Mouse (Mus musculus) adrenal gland, adult 18-20 months (tissue): ENCODE results near the gene Klk5. TPM values are rescaled to one million over a fixed set of nuclear protein-coding genes. Genes with fewer than 3 reads are reported as not detected.
A peak's percentile ranks its signal among the peaks of the same experiment; 100 is the strongest.

Experiments used
- DNase-seq, 2 experiments: peaks; one replicate each; pipeline ENCODE4 v3.0.0; 2021 to 2022; ENCODE audit warnings: low spot score in 2 of 2
- total RNA-seq, 2 experiments: library from RNA; stranded (reverse); gene quantifications; 1 replicate in 1 of 2; 2 replicates in 1 of 2; pipeline ENCODE4 v1.2.3; 2021

Gene Klk5
- total RNA-seq, 2 experiments from 2014 or later, result not detected

- DNase-seq, result no peak
Observed at GRCm38 (mm10) chr7:43876444-43876843, 34.7 kb downstream of the Klk5 start.

GRCm38 (mm10) chr7:43878281-43878680 lies 36.5 kb downstream of the Klk5 start:
- DNase-seq, result no peak

GRCm38 (mm10) chr7:43880912-43881311 lies 39.1 kb downstream of the Klk5 start, which contains the start of gene Klk4:
Klk4 (plus strand) TSS chr7:43881160.
- no peak for DNase-seq

GRCm38 (mm10) chr7:43882346-43882745 lies 40.6 kb downstream of the Klk5 start:
- no peak for DNase-seq

GRCm38 (mm10) chr7:43882811-43883210 lies 41.0 kb downstream of the Klk5 start:
- no peak for DNase-seq

- peak; percentile 29 to 42 for DNase-seq
Observed at GRCm38 (mm10) chr7:43883547-43883946, 41.8 kb downstream of the Klk5 start.

GRCm38 (mm10) chr7:43891365-43891764 lies 49.6 kb downstream of the Klk5 start:
- no peak for DNase-seq

GRCm38 (mm10) chr7:43891788-43892187 lies 50.0 kb downstream of the Klk5 start:
- DNase-seq, result no peak

- peak; percentile 84 to 86 for DNase-seq
Observed at GRCm38 (mm10) chr7:43894836-43895235, 53.1 kb downstream of the Klk5 start.

Other genes with a start within 250 kb of the Klk5 start
- gene Zfp819, start 234.8 kb upstream of the Klk5 start, total RNA-seq, result under 1 TPM in 1 of 2 experiments, not detected in 1; 0.13 TPM
- gene Ceacam18, start 207.3 kb upstream of the Klk5 start, total RNA-seq, result not detected
- gene Siglece, start 181.8 kb upstream of the Klk5 start, total RNA-seq, result 1 to 10 TPM; 3.4 to 3.6 TPM
- gene Ctu1, start 170.0 kb upstream of the Klk5 start, total RNA-seq, result 10 to 100 TPM; 10.9 to 13.9 TPM
- not detected for gene Klk14, start 151.6 kb upstream of the Klk5 start, total RNA-seq
- gene Klk13, start 129.4 kb upstream of the Klk5 start, total RNA-seq, result under 1 TPM in 1 of 2 experiments, not detected in 1; 0.45 TPM
- gene Klk12, start 73.1 kb upstream of the Klk5 start, total RNA-seq, result not detected
- gene Klk11, start 67.4 kb upstream of the Klk5 start, total RNA-seq, result not detected
- under 1 TPM; 0.36 to 0.86 TPM for gene Klk10, start 60.9 kb upstream of the Klk5 start, total RNA-seq
- gene Klk9, start 50.1 kb upstream of the Klk5 start, total RNA-seq, result not detected
- gene Klk8, start 44.4 kb upstream of the Klk5 start, total RNA-seq, result 1 to 10 TPM; 2.9 to 4.9 TPM
- not detected for gene Klk7, start 30.7 kb upstream of the Klk5 start, total RNA-seq
- not detected for gene Klk6, start 17.5 kb upstream of the Klk5 start, total RNA-seq
- gene Klk4, start 39.2 kb downstream of the Klk5 start, total RNA-seq, result not detected
- not detected for gene Klk15, start 91.8 kb downstream of the Klk5 start, total RNA-seq
- not detected for gene Klk1b8, start 108.7 kb downstream of the Klk5 start, total RNA-seq
- gene Klk1b1, start 124.8 kb downstream of the Klk5 start, total RNA-seq, result not detected
- not detected for gene Klk1b9, start 134.1 kb downstream of the Klk5 start, total RNA-seq
- not detected for gene Klk1b11, start 153.9 kb downstream of the Klk5 start, total RNA-seq
- gene Klk1b26, start 170.2 kb downstream of the Klk5 start, total RNA-seq, result not detected
- not detected for gene Klk1b27, start 210.3 kb downstream of the Klk5 start, total RNA-seq